Mouse (Mus musculus) lung, postnatal 25 days (tissue): ENCODE measurements around the gene Tmem56.

ENCODE experiments used
- DNase-seq: peaks from one replicate; pipeline ENCODE4 v3.0.0; 2022; ENCODE audit warnings: low spot score

The Tmem56 gene

GRCm38 (mm10) chr3:121277557-121277956 lies 5.3 kb downstream of the Tmem56 start:
- no peak for DNase-seq

- DNase-seq = no peak
These were observed 5.9 kb downstream of the Tmem56 start for GRCm38 (mm10) chr3:121277009-121277408.

- no peak for DNase-seq
These were observed 8.9 kb downstream of the Tmem56 start for GRCm38 (mm10) chr3:121274010-121274409.

DNA sequence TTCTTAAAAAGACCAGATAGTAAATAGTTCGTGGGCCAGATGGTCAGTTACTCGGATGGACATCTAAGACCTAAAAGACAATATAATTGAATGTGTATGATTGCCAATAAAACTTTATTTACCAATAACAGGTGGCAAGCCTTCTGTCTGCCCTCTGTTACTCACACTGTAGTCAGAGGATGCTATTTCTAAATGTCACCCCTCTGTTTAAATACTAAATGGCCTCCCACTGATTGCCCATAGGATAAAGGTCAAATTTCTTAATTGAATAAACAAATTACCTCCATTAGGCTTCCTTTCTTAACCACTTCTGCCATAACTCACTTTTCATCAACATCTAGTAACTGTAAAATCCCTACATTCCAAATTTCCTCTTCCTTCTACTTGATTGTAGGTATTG lies 10.3 kb downstream of the Tmem56 start:
- DNase-seq = no peak

DNA sequence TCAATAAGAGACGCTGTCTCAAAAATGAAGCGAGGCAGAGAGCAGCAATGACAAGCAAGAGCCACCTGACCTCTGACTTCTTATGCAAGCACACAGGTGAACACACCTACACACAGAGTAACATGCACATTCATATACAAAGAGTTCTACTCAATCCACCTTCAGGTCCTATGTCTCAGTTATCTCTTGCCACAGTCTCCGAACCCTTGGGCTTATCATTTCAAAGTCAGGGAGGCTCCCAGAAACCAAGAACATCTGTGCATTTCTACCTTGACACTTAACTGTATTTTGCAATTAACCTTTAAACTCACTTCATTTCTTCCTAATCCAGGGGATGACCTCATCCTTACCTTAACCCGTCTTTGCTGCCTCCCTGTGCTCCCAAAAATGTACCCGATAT lies 15.6 kb downstream of the Tmem56 start:
- no peak for DNase-seq

DNA sequence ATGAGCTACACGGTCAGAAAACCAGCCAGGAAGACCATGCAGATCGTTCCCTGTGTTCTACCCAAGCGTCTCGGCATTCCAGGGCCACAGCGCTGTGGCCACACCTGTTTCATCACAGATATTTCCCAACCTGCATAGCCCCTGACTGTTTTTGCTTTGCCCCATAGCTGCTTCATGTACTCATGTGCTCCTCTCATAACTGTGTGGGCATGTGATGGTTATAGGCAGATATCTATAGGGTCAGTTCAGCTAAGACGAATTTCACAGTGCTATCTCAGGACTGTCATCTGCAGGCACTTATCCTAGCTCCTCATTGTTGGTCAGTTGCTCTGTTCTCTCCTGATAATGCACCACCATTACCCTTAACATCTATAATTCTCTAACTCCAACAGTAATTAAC lies 18.7 kb downstream of the Tmem56 start:
- DNase-seq = no peak

GRCm38 (mm10) chr3:121263205-121263548 lies 19.7 kb downstream of the Tmem56 start:
- DNase-seq = peak; percentile 53

DNA sequence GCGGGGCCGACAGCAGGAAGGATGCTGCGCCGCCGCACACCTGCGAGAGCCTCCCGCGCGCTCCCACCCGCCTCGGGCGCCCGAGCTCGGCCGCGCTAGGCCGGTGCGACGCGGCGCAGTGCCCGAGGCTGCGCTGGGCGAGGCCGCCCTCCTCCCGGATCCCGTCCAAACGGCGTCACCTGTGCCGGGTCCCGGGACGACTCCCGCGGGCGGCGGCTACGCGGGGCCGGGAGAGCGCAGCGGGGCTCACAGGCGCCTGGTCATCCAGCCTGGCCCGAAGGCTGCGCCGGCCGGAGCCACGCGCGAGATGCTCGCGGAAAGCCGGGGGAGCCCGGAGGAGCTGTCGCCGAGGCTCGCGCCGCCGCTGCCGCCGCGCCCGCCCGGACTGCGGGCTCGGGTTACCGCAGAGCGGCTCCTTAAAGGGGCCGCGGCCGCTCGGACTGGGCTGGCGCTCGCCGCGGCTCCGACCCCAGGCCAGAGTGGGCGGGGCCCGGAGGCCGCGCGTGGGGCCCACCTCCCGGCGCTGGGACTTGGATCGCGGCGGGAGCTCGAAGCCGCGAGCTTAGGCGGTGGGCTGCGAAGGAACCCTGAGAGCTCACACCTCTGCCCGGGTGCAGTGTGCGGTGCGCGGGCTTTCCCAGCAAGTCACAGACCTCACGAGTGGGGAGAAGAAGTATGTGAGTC lies 20.2 kb downstream of the Tmem56 start:
- DNase-seq = peak; percentile 48

DNA sequence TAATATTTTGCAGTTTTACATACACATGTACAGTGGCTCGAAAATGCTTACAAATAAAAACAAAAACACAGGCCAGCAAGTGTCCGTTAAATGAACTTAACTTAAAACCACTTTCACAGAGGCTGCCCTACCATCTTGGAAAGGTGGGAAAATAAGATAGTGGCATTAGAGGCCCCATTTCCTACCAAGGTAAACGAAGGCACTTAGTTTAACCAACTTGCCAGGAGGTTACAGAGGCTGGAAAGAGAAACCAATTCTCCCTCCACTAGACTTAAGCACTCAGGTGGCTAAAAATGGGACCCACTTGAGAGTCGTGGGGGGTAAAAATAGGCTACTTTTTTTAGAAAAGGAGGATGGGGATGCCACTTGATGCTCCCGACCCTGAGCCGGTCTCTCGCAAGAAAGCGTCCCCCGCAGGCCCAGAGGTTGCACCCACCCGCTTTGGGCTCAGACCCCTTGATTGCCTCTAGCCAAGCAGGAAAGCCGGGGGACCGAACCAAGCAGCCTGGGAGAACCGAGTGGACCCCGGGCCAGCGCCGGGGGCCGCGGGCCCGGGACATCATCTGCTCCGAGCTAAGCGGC lies 20.9 kb downstream of the Tmem56 start:
- no peak for DNase-seq

GRCm38 (mm10) chr3:121261251-121261650 lies 21.6 kb downstream of the Tmem56 start:
- DNase-seq = no peak

DNA sequence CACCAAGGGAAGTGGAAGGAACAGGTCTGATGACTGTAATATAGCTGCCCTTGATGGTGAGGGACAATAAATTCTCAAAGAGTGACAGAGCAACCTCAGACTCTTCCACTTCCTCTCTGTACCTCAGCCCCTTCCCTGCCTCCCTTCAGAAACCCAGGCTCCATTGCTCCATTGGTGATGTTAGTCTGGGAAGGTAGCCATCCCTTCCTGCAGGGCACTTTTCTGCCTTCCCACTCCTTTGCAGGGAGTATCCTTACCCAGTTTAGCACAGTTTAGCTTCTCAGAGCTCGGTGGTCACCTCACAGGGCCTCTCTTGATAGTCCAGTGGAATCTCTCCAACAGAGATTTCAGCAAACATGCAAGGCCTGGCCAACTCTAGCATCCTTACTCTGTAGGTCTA lies 22.1 kb downstream of the Tmem56 start:
- no peak for DNase-seq

DNA sequence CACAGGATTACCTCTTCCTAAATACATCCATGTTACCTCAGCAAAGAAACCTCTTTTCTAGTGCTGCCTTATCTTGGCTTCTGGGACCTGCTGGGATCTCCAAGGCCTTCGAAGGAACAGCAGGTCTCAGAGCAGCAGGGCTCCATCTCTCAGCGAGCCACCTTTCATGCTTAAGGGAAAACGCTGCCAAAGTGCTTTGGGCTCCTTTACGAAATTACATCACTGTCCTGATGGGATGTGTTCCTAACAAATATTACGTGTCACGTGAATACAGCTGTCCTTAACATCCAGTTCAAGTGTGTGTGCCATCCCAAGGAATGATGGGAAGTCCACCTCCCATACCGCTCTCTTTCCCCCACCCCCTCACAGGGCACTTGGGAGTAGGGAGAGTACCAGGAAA lies 22.9 kb downstream of the Tmem56 start:
- DNase-seq = no peak

GRCm38 (mm10) chr3:121258521-121259478 lies 24.1 kb downstream of the Tmem56 start:
- no peak for DNase-seq

DNA sequence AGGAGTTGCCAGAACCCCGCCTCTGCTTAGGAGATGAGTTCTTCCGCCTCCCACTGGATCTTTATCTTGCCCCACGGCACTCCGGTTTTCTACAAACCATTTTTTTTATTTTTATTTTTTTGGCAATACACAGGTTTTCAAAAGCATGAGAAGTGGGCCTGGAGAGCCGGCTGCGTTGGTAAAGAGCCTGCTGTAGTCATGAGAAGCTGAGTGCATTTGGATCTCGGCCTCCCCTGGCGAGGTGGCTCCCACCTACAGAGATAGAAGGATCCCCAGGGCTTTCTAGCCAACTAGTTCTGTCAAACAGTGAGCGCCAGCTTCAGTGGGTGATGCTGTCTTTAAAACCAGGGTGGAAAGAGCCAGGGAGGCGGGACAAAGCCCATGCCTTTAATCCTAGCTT lies 25.5 kb downstream of the Tmem56 start:
- DNase-seq = no peak

DNA sequence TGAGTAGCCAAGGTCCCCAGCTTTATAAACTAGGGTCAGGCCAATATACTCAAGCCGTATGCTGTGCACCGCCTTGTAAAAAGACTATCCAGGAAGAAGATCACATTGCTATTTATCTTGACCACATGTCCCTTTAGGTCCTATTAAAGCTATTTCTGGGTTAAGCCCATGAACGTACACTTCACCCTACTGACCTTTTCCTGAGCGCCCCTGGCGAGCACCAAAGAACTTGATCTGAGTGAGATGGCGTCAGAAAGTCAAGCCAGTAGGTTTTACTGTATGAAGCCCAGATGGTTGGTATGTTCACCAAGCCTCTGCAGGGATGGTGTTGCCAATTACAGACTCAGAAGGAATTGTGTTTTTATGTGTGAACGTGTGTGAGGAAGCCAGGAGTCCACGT lies 26.8 kb downstream of the Tmem56 start:
- no peak for DNase-seq

DNA sequence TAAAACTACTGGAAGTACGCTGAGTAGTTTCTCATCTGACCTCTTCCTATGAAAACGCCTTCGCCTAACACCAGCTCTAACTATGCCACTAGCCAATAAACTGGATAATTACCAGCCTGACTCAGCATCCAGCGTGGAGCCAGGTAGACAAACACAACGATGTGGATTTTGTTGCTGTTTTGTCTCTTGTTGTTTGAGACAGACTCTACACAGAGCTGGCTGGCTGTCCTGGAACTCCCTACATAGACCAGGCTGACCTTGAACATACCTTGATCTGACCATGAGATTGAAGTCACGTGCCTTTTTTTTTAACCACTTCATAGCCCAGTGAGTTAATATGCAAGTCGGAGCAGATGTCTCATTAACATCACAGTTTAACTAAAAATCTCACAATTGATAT lies 27.4 kb downstream of the Tmem56 start:
- no peak for DNase-seq

DNA sequence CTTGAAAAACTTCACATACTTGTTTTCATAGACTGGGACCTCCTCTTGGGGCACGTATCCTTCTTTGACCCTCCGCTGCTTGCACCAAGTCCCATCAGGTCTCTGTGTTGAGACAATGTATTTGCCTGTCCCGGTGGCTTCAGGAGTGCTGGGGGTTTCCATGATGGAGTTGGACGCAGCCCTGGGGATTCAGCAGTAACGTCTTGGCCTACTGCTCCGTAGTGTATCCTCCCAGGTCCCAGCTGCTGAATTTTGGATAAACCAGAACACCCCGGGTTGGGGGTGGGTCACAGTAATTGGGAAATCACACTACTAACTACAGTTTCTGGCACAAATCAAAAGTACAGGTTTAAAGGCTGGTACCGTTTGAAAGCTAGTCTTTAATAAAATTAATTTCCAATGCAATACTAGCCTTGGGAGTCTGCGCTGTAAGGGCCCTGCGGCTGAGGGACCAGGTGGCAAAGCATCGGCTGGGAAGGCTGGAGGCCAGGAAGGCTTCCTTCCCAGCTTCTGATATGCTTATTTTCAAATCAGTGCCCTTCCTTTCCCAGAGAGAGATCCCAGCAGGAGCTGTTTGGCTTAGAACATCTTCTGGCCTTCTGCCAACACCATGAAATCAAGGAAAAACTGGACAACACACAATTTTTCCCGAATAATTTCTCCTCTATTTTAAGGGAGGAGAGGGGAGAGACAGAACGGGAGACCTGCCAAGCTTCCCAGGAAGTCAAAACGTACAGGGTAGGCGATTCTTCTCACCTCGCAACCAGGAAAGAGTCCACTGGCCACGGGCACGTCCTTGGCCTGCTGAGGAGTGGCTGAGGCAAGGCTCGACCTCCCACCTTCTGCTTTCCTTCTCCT lies 32.1 kb downstream of the Tmem56 start:
- no peak for DNase-seq

DNA sequence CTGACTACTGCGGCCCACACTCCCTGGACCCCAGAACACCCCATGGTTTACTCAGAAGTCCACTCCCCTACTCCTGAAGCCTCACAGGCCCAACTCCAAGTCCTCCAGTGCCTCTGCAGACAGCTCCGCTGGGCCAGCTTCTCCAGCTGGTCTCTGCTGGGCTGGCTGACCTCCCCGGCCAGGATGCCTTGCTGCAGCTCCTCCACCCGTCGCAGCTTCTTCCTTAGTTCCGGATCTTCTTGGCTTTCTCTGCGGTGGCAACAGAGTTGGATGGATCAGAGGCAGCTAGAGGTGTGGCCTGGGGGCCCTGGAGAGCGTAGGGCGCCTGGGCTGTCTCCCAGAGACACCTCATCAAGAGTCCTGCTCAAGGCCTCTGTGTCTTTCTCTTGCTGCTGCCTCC lies 32.9 kb downstream of the Tmem56 start:
- no peak for DNase-seq

- DNase-seq = no peak
These were observed 40.0 kb downstream of the Tmem56 start for GRCm38 (mm10) chr3:121242941-121243340.

- DNase-seq = no peak
These were observed 40.6 kb downstream of the Tmem56 start for GRCm38 (mm10) chr3:121242111-121242936.

GRCm38 (mm10) chr3:121240362-121241040 lies 42.4 kb downstream of the Tmem56 start:
- no peak for DNase-seq
